Mouse (Mus musculus) heart, embryonic 16.5 days (tissue): ENCODE data around the gene Mtmr12. TPM values are rescaled to one million over a fixed set of nuclear protein-coding genes. Genes with fewer than 3 reads are reported as not detected.

ENCODE experiments used
- microRNA counts: library from miRNA; unstranded; fragments of <30 nt; microRNA quantifications from one replicate; lab custom pipeline; 2016
- microRNA-seq: library from miRNA; unstranded; fragments of <30 nt; microRNA quantifications from one replicate; pipeline ENCODE4, GENCODE M21; 2017
- polyA plus RNA-seq: library from polyadenylated mRNA; unstranded; fragments of >200 nt; fragmentation: Nextera tagmentation; extraction: Ambion mirVana; gene quantifications from 2 replicates; pipeline ENCODE4 v1.2.1, GENCODE M21; 2015

Gene Mtmr12
- polyA plus RNA-seq, 1 experiment from 2014 or later: 13.1 TPM

MicroRNAs encoded within 50 kb of the gene (microRNA counts, 519-probe panel; counts per million panel counts)
- 2,079 counts per million, percentile 26 among the panel's probes with 10 or more counts for microRNA mmu-miR-1898 (lab: Ali Mortazavi, UCI)

Small RNA genes within 50 kb of the gene (microRNA-seq; reads per million reads assigned to microRNA genes)
- gene Mir1898: not detected

Other genes with a start within 250 kb of the Mtmr12 start
- gene Sub1, start 208.0 kb upstream of the Mtmr12 start, polyA plus RNA-seq: 403 and 491 TPM in 2 replicates
- 89.4 and 103 TPM in 2 replicates for gene Zfr, start 87.2 kb upstream of the Mtmr12 start, polyA plus RNA-seq
- gene Golph3, start 116.4 kb downstream of the Mtmr12 start, polyA plus RNA-seq: 61.3 and 67.6 TPM in 2 replicates
- 0.75 TPM in 1 of 2 replicates, not detected in the other for gene 1810049J17Rik, start 116.9 kb downstream of the Mtmr12 start, polyA plus RNA-seq